Mouse (Mus musculus) kidney, embryonic 15.5 days (tissue): ENCODE measurements around the gene Lrrc23. TPM values are rescaled to one million over a fixed set of nuclear protein-coding genes. Genes with fewer than 3 reads are reported as not detected.
A peak's percentile ranks its signal among the peaks of the same experiment; 100 is the strongest.

Source experiments
- ATAC-seq: fragments of 200-750 bp; cut with Nextera tagmentation; replicated peaks from 2 replicates; pipeline ENCODE4 v1.8.0; 2017; ENCODE audit warnings: moderate TSS enrichment; ENCODE audit not compliant: low FRiP score
- H3K27ac ChIP-seq: fragments of 300-500 bp; sonication (generic); 2 replicates; pipeline ENCODE4 v1.5.1; 2015; ENCODE audit warnings: mild to moderate bottlenecking, inconsistent platforms
- H3K27me3 ChIP-seq: fragments of 300-500 bp; sonication (generic); 2 replicates; pipeline ENCODE4 v1.6.1; 2015; ENCODE audit warnings: inconsistent platforms
- H3K36me3 ChIP-seq: fragments of 300-500 bp; sonication (generic); 2 replicates; pipeline ENCODE4 v1.6.1; 2015; ENCODE audit warnings: inconsistent platforms
- H3K4me1 ChIP-seq: fragments of 300-500 bp; sonication (generic); 2 replicates; pipeline ENCODE4 v1.6.1; 2015; ENCODE audit warnings: inconsistent platforms
- H3K4me2 ChIP-seq: fragments of 300-500 bp; sonication (generic); 2 replicates; pipeline ENCODE4 v1.6.1; 2015; ENCODE audit warnings: moderate library complexity, mild to moderate bottlenecking, inconsistent platforms
- H3K4me3 ChIP-seq: fragments of 300-500 bp; sonication (generic); replicated peaks from 2 replicates; pipeline ENCODE4 v1.5.1; 2015; ENCODE audit warnings: mild to moderate bottlenecking, inconsistent platforms
- H3K9ac ChIP-seq: fragments of 300-500 bp; sonication (generic); 2 replicates; pipeline ENCODE4 v1.6.1; 2015; ENCODE audit warnings: mild to moderate bottlenecking, inconsistent platforms
- H3K9me3 ChIP-seq: fragments of 300-500 bp; sonication (generic); replicated peaks from 2 replicates; pipeline ENCODE4 v1.6.1; 2016; ENCODE audit warnings: inconsistent platforms
- WGBS: fragments of 180-500 bp; shearing (Covaris S2); methylation state at CpG from one replicate; pipeline ENCODE4 v1.1.7; 2015; ENCODE audit warnings: mixed read lengths; 5-methylcytosine and 5-hydroxymethylcytosine counted together
- polyA plus RNA-seq: library from polyadenylated mRNA; unstranded; fragments of >200 nt; fragmentation: Nextera tagmentation; extraction: Ambion mirVana; gene quantifications from 2 replicates; pipeline ENCODE4 v1.2.1, GENCODE M21; 2015

Lrrc23 gene
- polyA plus RNA-seq, 1 experiment from 2014 or later, result 0.90 TPM

GRCm38 (mm10) chr6:124757909-124758848 lies 21.3 kb downstream of the Lrrc23 start:
- Histone ChIP-seq H3K27ac (peak overlapping the region; percentile 97), H3K27me3 (no peaks in the 10 kb centered on the region; the same call in 1 of the 2 replicates), H3K4me2 (peak overlapping the region; percentile 75), H3K36me3 (no peaks in the 10 kb centered on the region), H3K4me1 (peaks cover 51% of the 10 kb centered on the region), H3K4me3 (peak overlapping the region; percentile 85), H3K9me3 (no peaks in the 10 kb centered on the region), H3K9ac (peak overlapping the region; percentile 96)
- ATAC-seq, result peak; percentile 4; the same call in 1 of the 2 replicates
- WGBS, result 40% methylated on average over 5 of the region's 5 CpGs

- 14% methylated on average over 5 of the region's 5 CpGs for WGBS
- Histone ChIP-seq H3K4me1 (peaks cover 53% of the 10 kb centered on the region), H3K4me3 (peak overlapping the region; percentile 85), H3K9me3 (no peaks in the 10 kb centered on the region), H3K27me3 (no peaks in the 10 kb centered on the region; the same call in 1 of the 2 replicates), H3K9ac (peak overlapping the region; percentile 96), H3K36me3 (peaks cover 4% of the 10 kb centered on the region; the same call in 1 of the 2 replicates), H3K4me2 (peak overlapping the region; percentile 75), H3K27ac (peak overlapping the region; percentile 97)
- no peak for ATAC-seq
These were observed 22.1 kb downstream of the Lrrc23 start for GRCm38 (mm10) chr6:124757351-124757880.

- Histone ChIP-seq H3K36me3 (peaks cover 10% of the 10 kb centered on the region; the same call in 1 of the 2 replicates), H3K27ac (peak overlapping the region; percentile 97), H3K27me3 (no peaks in the 10 kb centered on the region; the same call in 1 of the 2 replicates), H3K4me2 (peak overlapping the region; percentile 75), H3K4me3 (peak overlapping the region; percentile 85), H3K9ac (peak overlapping the region; percentile 96), H3K4me1 (peaks cover 56% of the 10 kb centered on the region), H3K9me3 (no peaks in the 10 kb centered on the region)
- under 1% methylated on average over 50 of the region's 54 CpGs for WGBS
- peak; percentile 80 for ATAC-seq
These were observed 22.7 kb downstream of the Lrrc23 start for GRCm38 (mm10) chr6:124756652-124757350.

GRCm38 (mm10) chr6:124755831-124756595 lies 23.5 kb downstream of the Lrrc23 start, which contains the start of the genes Gm45234 and Atn1:
Gm45234 (minus strand) TSS chr6:124756021.
Atn1 (minus strand) TSS chr6:124756524.
- no peaks in the 10 kb centered on the region; the same call in 1 of the 2 replicates for H3K27me3 ChIP-seq
- H3K36me3 ChIP-seq, result peaks cover 15% of the 10 kb centered on the region; the same call in 1 of the 2 replicates
- H3K27ac ChIP-seq, result peak within 1 kb of the TSS; percentile 97
- ATAC-seq, result peak; percentile 73
- peaks cover 56% of the 10 kb centered on the region for H3K4me1 ChIP-seq
- H3K9me3 ChIP-seq, result no peaks in the 10 kb centered on the region
- H3K4me3 ChIP-seq, result peak within 1 kb of the TSS; percentile 85
- H3K9ac ChIP-seq, result peak within 1 kb of the TSS; percentile 96
- peak within 1 kb of the TSS; percentile 75 for H3K4me2 ChIP-seq
- WGBS, result under 1% methylated on average over 64 of the region's 100 CpGs

- no peaks in the 10 kb centered on the region for H3K9me3 ChIP-seq
- 3% methylated on average over 3 of the region's 3 CpGs for WGBS
- peak overlapping the region; percentile 97 for H3K27ac ChIP-seq
- H3K4me1 ChIP-seq, result peaks cover 59% of the 10 kb centered on the region
- H3K27me3 ChIP-seq, result no peaks in the 10 kb centered on the region; the same call in 1 of the 2 replicates
- no peak for ATAC-seq
- H3K36me3 ChIP-seq, result peaks cover 16% of the 10 kb centered on the region; the same call in 1 of the 2 replicates
- peak overlapping the region; percentile 75 for H3K4me2 ChIP-seq
- H3K9ac ChIP-seq, result peak overlapping the region; percentile 96
- H3K4me3 ChIP-seq, result peak overlapping the region; percentile 85
These were observed 24.2 kb downstream of the Lrrc23 start for GRCm38 (mm10) chr6:124755306-124755705.

GRCm38 (mm10) chr6:124753861-124754260 lies 25.7 kb downstream of the Lrrc23 start:
- peaks cover 24% of the 10 kb centered on the region for H3K36me3 ChIP-seq
- 89% methylated on average over 2 of the region's 2 CpGs for WGBS
- no peak overlapping the region for H3K4me3 ChIP-seq
- H3K27me3 ChIP-seq, result no peaks in the 10 kb centered on the region
- ATAC-seq, result no peak
- no peaks in the 10 kb centered on the region for H3K9me3 ChIP-seq
- H3K4me1 ChIP-seq, result peaks cover 50% of the 10 kb centered on the region
- H3K4me2 ChIP-seq, result peak overlapping the region; percentile 75; the same call in 1 of the 2 replicates
- H3K9ac ChIP-seq, result no peak overlapping the region
- H3K27ac ChIP-seq, result no peak overlapping the region

- Histone ChIP-seq H3K36me3 (peaks cover 52% of the 10 kb centered on the region), H3K9me3 (no peaks in the 10 kb centered on the region), H3K9ac (no peak overlapping the region), H3K4me1 (peaks cover 51% of the 10 kb centered on the region), H3K27me3 (no peaks in the 10 kb centered on the region), H3K4me3 (no peak overlapping the region), H3K4me2 (no peak overlapping the region), H3K27ac (no peak overlapping the region)
- 82% methylated on average over 8 of the region's 8 CpGs for WGBS
- ATAC-seq, result no peak
These were observed 29.1 kb downstream of the Lrrc23 start for GRCm38 (mm10) chr6:124750405-124750804.

GRCm38 (mm10) chr6:124746654-124747632 lies 32.6 kb downstream of the Lrrc23 start:
- WGBS, result 82% methylated on average over 7 of the region's 7 CpGs
- no peak; the same call in 1 of the 2 replicates for ATAC-seq
- H3K4me1 ChIP-seq, result peaks cover 47% of the 10 kb centered on the region
- peak overlapping the region; percentile 94 for H3K4me2 ChIP-seq
- H3K27ac ChIP-seq, result peak overlapping the region; percentile 95; the same call in 1 of the 2 replicates
- no peaks in the 10 kb centered on the region for H3K27me3 ChIP-seq
- H3K36me3 ChIP-seq, result peaks cover 73% of the 10 kb centered on the region
- peak overlapping the region; percentile 55 for H3K4me3 ChIP-seq
- peak overlapping the region; percentile 71 for H3K9ac ChIP-seq
- H3K9me3 ChIP-seq, result no peaks in the 10 kb centered on the region

- peak overlapping the region; percentile 71 for H3K9ac ChIP-seq
- ATAC-seq, result peak; percentile 3
These were observed 33.3 kb downstream of the Lrrc23 start for GRCm38 (mm10) chr6:124746296-124746605.

More at GRCm38 (mm10) chr6:124746296-124746605, 33.3 kb downstream of the Lrrc23 start:
- Histone ChIP-seq H3K27me3 (no peaks in the 10 kb centered on the region), H3K36me3 (peaks cover 69% of the 10 kb centered on the region), H3K9me3 (no peaks in the 10 kb centered on the region), H3K4me1 (peaks cover 52% of the 10 kb centered on the region), H3K4me3 (peak overlapping the region; percentile 55), H3K4me2 (peak overlapping the region; percentile 94), H3K27ac (peak overlapping the region; percentile 95)
- 24% methylated on average over 8 of the region's 8 CpGs for WGBS
